Comparison of ENCODE assay signal across 17 mouse cellular contexts in the genomic region with DNA sequence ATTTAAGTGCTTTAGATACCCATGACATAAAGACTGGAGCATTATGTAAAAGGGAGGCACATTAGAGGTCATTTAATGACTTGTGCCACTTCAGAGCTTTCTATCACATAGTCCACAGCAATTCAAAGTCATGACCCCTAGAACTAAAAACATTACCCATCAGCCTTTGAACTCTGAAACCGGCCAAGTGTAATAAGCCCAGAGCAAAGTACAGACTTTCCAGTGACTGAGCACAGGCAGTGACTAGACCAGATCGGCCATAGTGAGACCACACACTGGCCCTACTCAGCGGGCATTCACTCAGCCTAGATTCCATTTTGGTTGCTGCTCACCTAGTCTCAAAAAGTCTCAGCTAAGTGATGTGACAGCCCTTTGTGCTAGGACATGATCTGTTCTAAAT.
DNase-seq lines count a peak whose midpoint lies in the region; ATAC-seq lines count a peak whose summit lies in the region.
"Had no signal": no experiment of that assay in that cellular context is flagged by ENCODE, and none has a peak within 500 bp of the region (broad histone marks: within the 10 kb centered on the region; RNA-seq: fewer than 3 reads in every experiment).

No protein-coding gene starts in this region.

- H3K9ac ChIP-seq in intestine, embryonic 15.5 days = no peak overlapping the region
- no peak overlapping the region for H3K9ac ChIP-seq in kidney, embryonic 16.5 days (replicated peaks; ENCODE audit: low read length)
- H3K9ac ChIP-seq in liver, embryonic 15.5 days = no peak overlapping the region
- H3K9ac ChIP-seq: embryonic facial prominence, embryonic 13.5 days; heart, embryonic 13.5 days; hindbrain, embryonic 14.5 days; limb, embryonic 13.5 days had no signal

- ATAC-seq in intestine, embryonic 15.5 days = peak; percentile 64
- ATAC-seq in kidney, embryonic 16.5 days (ENCODE audit: low FRiP score, low TSS enrichment) = peak; percentile 92
- ATAC-seq in liver, embryonic 15.5 days (ENCODE audit: insufficient read depth) = peak; percentile 69

- no peaks in the 10 kb centered on the region for H3K9me3 ChIP-seq in intestine, embryonic 15.5 days
- no peaks in the 10 kb centered on the region for H3K9me3 ChIP-seq in kidney, embryonic 16.5 days (ENCODE audit: low read length)
- no peaks in the 10 kb centered on the region for H3K9me3 ChIP-seq in liver, embryonic 15.5 days (replicated peaks)
- H3K9me3 ChIP-seq: embryonic facial prominence, embryonic 13.5 days; heart, embryonic 13.5 days; limb, embryonic 13.5 days had no signal

- no peak overlapping the region for H3K27ac ChIP-seq in intestine, embryonic 15.5 days
- peak overlapping the region; percentile 67 for H3K27ac ChIP-seq in kidney, embryonic 16.5 days (ENCODE audit: low read length)
- H3K27ac ChIP-seq in liver, embryonic 15.5 days (replicated peaks) = no peak overlapping the region
- H3K27ac ChIP-seq: embryonic facial prominence, embryonic 13.5 days; heart, embryonic 13.5 days; hindbrain, embryonic 14.5 days; limb, embryonic 13.5 days had no signal

- H3K36me3 ChIP-seq in intestine, embryonic 15.5 days = no peaks in the 10 kb centered on the region
- no peaks in the 10 kb centered on the region for H3K36me3 ChIP-seq in kidney, embryonic 16.5 days (ENCODE audit: insufficient read depth, low read length)
- no peaks in the 10 kb centered on the region for H3K36me3 ChIP-seq in liver, embryonic 15.5 days (replicated peaks)
- H3K36me3 ChIP-seq: embryonic facial prominence, embryonic 13.5 days; heart, embryonic 13.5 days; limb, embryonic 13.5 days had no signal

- H3K4me1 ChIP-seq in intestine, embryonic 15.5 days (replicated peaks) = no peaks in the 10 kb centered on the region
- no peaks in the 10 kb centered on the region for H3K4me1 ChIP-seq in kidney, embryonic 16.5 days (ENCODE audit: insufficient read depth, low read length)
- 0 out of 2 replicates have a peak, but pooled peaks cover 5% of the 10 kb centered on the region for H3K4me1 ChIP-seq in liver, embryonic 15.5 days (replicated peaks)
- H3K4me1 ChIP-seq: embryonic facial prominence, embryonic 13.5 days; heart, embryonic 13.5 days; limb, embryonic 13.5 days had no signal

- H3K4me3 ChIP-seq in intestine, embryonic 15.5 days (replicated peaks) = no peak overlapping the region
- no peak overlapping the region for H3K4me3 ChIP-seq in kidney, embryonic 16.5 days (ENCODE audit: low read length)
- no peak overlapping the region for H3K4me3 ChIP-seq in liver, embryonic 15.5 days (replicated peaks)
- H3K4me3 ChIP-seq: embryonic facial prominence, embryonic 13.5 days; heart, embryonic 13.5 days; limb, embryonic 13.5 days had no signal

- no peak overlapping the region for H3K4me2 ChIP-seq in intestine, embryonic 15.5 days (replicated peaks)
- H3K4me2 ChIP-seq in kidney, embryonic 16.5 days (replicated peaks; ENCODE audit: low read depth, low read length) = no peak overlapping the region
- H3K4me2 ChIP-seq in liver, embryonic 15.5 days = no peak overlapping the region
- H3K4me2 ChIP-seq: embryonic facial prominence, embryonic 13.5 days; heart, embryonic 13.5 days; hindbrain, embryonic 14.5 days; limb, embryonic 13.5 days; midbrain, embryonic 11.5 days had no signal

- no peaks in the 10 kb centered on the region for H3K27me3 ChIP-seq in intestine, embryonic 15.5 days (replicated peaks)
- H3K27me3 ChIP-seq in kidney, embryonic 16.5 days (ENCODE audit: insufficient read depth, low read length) = no peaks in the 10 kb centered on the region
- no peaks in the 10 kb centered on the region; the same call in 1 of the 2 replicates for H3K27me3 ChIP-seq in liver, embryonic 15.5 days
- H3K27me3 ChIP-seq: embryonic facial prominence, embryonic 13.5 days; heart, embryonic 13.5 days; limb, embryonic 13.5 days had no signal

- 66% methylated on average over 3 of the region's 3 CpGs for WGBS in intestine, embryonic 15.5 days
- WGBS in kidney, embryonic 16.5 days = 36% methylated on average over 3 of the region's 3 CpGs
- 60% methylated on average over 3 of the region's 3 CpGs for WGBS in liver, embryonic 15.5 days (ENCODE audit: insufficient replicate concordance)

- peak; percentile 89 for DNase-seq in kidney, adult 11 months
- DNase-seq in left cerebral cortex, adult 8-10 months (ENCODE audit: low spot score in 2 of 2) = no peak
- DNase-seq in adrenal gland, postnatal 14 days = no peak
- DNase-seq in cerebellum, adult 8-10 months = no peak
- DNase-seq: adrenal gland, adult 2 months; cerebellum, postnatal 10 days; gastrocnemius, postnatal 10 days; heart, adult 18-20 months; retina, postnatal 1 day had no signal
